Mouse (Mus musculus) liver, embryonic 14.5 days (tissue): ENCODE measurements around the gene Gm9945.

Experiments
- CTCF ChIP-seq: IDR thresholded peaks from 2 replicates; pipeline ENCODE4 v1.5.1; 2016; ENCODE audit warnings: antibody characterized with exemption, low read depth, control low read depth
- EP300 ChIP-seq: IDR thresholded peaks from 2 replicates; pipeline ENCODE4 v1.6.1; 2016; ENCODE audit warnings: antibody characterized with exemption, low read depth

- TF ChIP-seq EP300 (peak; percentile 93), CTCF (no peak)
Observed at GRCm38 (mm10) chr11:53481088-53481730, 1.2 kb downstream of the Gm9945 start.
